Mouse (Mus musculus): ENCODE data around the gene Sarm1. TPM values are rescaled to one million over a fixed set of nuclear protein-coding genes. Genes with fewer than 3 reads are reported as not detected.

Gene Sarm1
- polyA plus RNA-seq, 1 experiment from 2014 or later, result 34.9 TPM

DNA sequence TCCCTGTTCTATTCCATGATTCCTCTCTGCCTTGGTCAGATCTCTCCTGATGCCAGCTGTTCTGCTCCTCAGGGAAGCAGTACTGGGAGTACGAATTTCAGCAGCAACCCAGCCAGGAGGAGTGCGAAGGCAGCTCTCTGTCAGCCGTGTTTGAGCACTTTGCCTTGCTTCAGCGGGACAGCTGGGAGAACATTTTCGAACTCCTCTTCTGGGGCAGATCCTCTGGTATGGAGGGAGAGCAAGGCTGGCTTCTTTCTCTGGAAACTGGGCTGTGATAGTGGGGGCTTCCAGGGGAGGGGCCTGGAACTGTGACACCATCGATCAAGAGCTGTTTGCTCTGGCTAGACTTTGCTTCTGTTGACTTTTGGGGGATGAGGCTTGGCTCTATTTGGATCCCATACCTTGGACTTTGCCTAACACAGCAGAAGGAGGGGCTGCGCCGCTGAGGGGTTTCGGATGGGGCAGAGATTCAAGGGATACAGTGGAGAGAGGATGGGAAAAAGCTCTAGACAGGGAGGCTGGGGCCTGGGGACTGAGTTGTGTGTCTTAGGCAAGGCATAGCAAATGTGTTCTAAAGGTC, 3.2 kb upstream of the Sarm1 start:
- H3K4me3 ChIP-seq (ENCODE audit: low read depth, low read length), result no peak overlapping the region
- peaks cover 7% of the 10 kb centered on the region for H3K36me3 ChIP-seq (ENCODE audit: control insufficient read depth, insufficient read depth, low read length)
- H3K27ac ChIP-seq (ENCODE audit: low read depth, low read length), result no peak overlapping the region
- 73% methylated on average over 9 of the region's 9 CpGs for WGBS
- no peak for ATAC-seq
- no peak for DNase-seq (ENCODE audit: low spot score)
- H3K9ac ChIP-seq (ENCODE audit: low read length), result no peak overlapping the region
- H3K27me3 ChIP-seq (replicated peaks; ENCODE audit: control insufficient read depth, insufficient read depth, low read length), result no peaks in the 10 kb centered on the region
- H3K9me3 ChIP-seq (replicated peaks; ENCODE audit: control insufficient read depth, low read length), result no peaks in the 10 kb centered on the region
- H3K4me2 ChIP-seq (ENCODE audit: low read length), result no peak overlapping the region
- peaks cover 10% of the 10 kb centered on the region for H3K4me1 ChIP-seq (ENCODE audit: control insufficient read depth, insufficient read depth, low read length)

DNA sequence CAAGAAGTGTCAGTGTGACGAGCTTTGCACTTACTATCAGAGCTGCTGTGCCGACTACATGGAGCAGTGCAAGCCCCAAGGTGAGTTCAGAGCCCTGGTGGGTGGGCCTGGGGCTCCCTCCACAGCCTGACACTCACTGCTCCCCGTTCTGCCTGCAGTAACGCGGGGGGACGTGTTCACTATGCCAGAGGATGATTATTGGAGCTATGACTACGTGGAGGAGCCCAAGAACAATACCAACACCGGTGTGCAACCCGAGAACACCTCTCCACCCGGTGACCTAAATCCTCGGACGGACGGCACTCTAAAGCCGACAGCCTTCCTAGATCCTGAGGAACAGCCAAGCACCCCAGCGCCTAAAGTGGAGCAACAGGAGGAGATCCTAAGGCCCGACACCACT, 2.0 kb upstream of the Sarm1 start:
- Histone ChIP-seq H3K4me1 (ENCODE audit: control insufficient read depth, insufficient read depth, low read length) (peaks cover 12% of the 10 kb centered on the region), H3K9ac (ENCODE audit: low read length) (no peak overlapping the region), H3K9me3 (replicated peaks; ENCODE audit: control insufficient read depth, low read length) (no peaks in the 10 kb centered on the region), H3K27me3 (replicated peaks; ENCODE audit: control insufficient read depth, insufficient read depth, low read length) (no peaks in the 10 kb centered on the region), H3K36me3 (ENCODE audit: control insufficient read depth, insufficient read depth, low read length) (no peaks in the 10 kb centered on the region), H3K4me3 (ENCODE audit: low read depth, low read length) (no peak overlapping the region), H3K27ac (ENCODE audit: low read depth, low read length) (no peak overlapping the region), H3K4me2 (ENCODE audit: low read length) (no peak overlapping the region)
- DNase-seq (ENCODE audit: low spot score) (no peak), ATAC-seq (no peak)
- WGBS, result 51% methylated on average over 16 of the region's 16 CpGs

GRCm38 (mm10) chr11:78499004-78499403, 1.4 kb upstream of the Sarm1 start, which contains the start of gene Vtn:
Gene Vtn, plus strand, starts transcription at chr11:78499091.
- ATAC-seq (no peak), DNase-seq (ENCODE audit: low spot score) (no peak)
- Histone ChIP-seq H3K36me3 (ENCODE audit: control insufficient read depth, insufficient read depth, low read length) (no peaks in the 10 kb centered on the region), H3K9me3 (replicated peaks; ENCODE audit: control insufficient read depth, low read length) (no peaks in the 10 kb centered on the region), H3K4me1 (ENCODE audit: control insufficient read depth, insufficient read depth, low read length) (peaks cover 12% of the 10 kb centered on the region), H3K4me3 (ENCODE audit: low read depth, low read length) (peak within 1 kb of the TSS; percentile 87), H3K27me3 (replicated peaks; ENCODE audit: control insufficient read depth, insufficient read depth, low read length) (no peaks in the 10 kb centered on the region), H3K9ac (ENCODE audit: low read length) (peak within 1 kb of the TSS; percentile 92), H3K27ac (ENCODE audit: low read depth, low read length) (peak within 1 kb of the TSS; percentile 91), H3K4me2 (ENCODE audit: low read length) (peak within 1 kb of the TSS; percentile 82)
- WGBS, result 69% methylated on average over 7 of the region's 7 CpGs

- H3K36me3 ChIP-seq (ENCODE audit: control insufficient read depth, insufficient read depth, low read length), result no peaks in the 10 kb centered on the region
- DNase-seq (ENCODE audit: low spot score) (no peak), ATAC-seq (peak; percentile 75)
- no peaks in the 10 kb centered on the region for H3K27me3 ChIP-seq (replicated peaks; ENCODE audit: control insufficient read depth, insufficient read depth, low read length)
- H3K4me1 ChIP-seq (ENCODE audit: control insufficient read depth, insufficient read depth, low read length), result peaks cover 12% of the 10 kb centered on the region
- peak overlapping the region; percentile 82 for H3K4me2 ChIP-seq (ENCODE audit: low read length)
- peak overlapping the region; percentile 92 for H3K9ac ChIP-seq (ENCODE audit: low read length)
- H3K27ac ChIP-seq (ENCODE audit: low read depth, low read length), result peak overlapping the region; percentile 91
- peak overlapping the region; percentile 87 for H3K4me3 ChIP-seq (ENCODE audit: low read depth, low read length)
- no peaks in the 10 kb centered on the region for H3K9me3 ChIP-seq (replicated peaks; ENCODE audit: control insufficient read depth, low read length)
- under 1% methylated on average over 44 of the region's 44 CpGs for WGBS
These were observed 448 bp downstream of the Sarm1 start for GRCm38 (mm10) chr11:78497071-78497541.

- Histone ChIP-seq H3K27ac (ENCODE audit: low read depth, low read length) (no peak overlapping the region), H3K4me1 (ENCODE audit: control insufficient read depth, insufficient read depth, low read length) (peaks cover 15% of the 10 kb centered on the region), H3K36me3 (ENCODE audit: control insufficient read depth, insufficient read depth, low read length) (no peaks in the 10 kb centered on the region), H3K4me3 (ENCODE audit: low read depth, low read length) (peak overlapping the region; percentile 87), H3K27me3 (replicated peaks; ENCODE audit: control insufficient read depth, insufficient read depth, low read length) (no peaks in the 10 kb centered on the region; the same call in 1 of the 2 replicates), H3K4me2 (ENCODE audit: low read length) (peak overlapping the region; percentile 82), H3K9me3 (replicated peaks; ENCODE audit: control insufficient read depth, low read length) (no peaks in the 10 kb centered on the region), H3K9ac (ENCODE audit: low read length) (peak overlapping the region; percentile 92; the same call in 1 of the 2 replicates)
- WGBS, result 7% methylated on average over 6 of the region's 6 CpGs
- DNase-seq (ENCODE audit: low spot score) (peak; percentile 28), ATAC-seq (no peak)
These were observed 1.6 kb downstream of the Sarm1 start for GRCm38 (mm10) chr11:78495904-78496303.

GRCm38 (mm10) chr11:78490781-78491241, 6.7 kb downstream of the Sarm1 start:
- no peak overlapping the region for H3K27ac ChIP-seq (ENCODE audit: low read depth, low read length)
- ATAC-seq, result peak; percentile 75
- peaks cover 5% of the 10 kb centered on the region; the same call in 1 of the 2 replicates for H3K27me3 ChIP-seq (replicated peaks; ENCODE audit: control insufficient read depth, insufficient read depth, low read length)

DNA sequence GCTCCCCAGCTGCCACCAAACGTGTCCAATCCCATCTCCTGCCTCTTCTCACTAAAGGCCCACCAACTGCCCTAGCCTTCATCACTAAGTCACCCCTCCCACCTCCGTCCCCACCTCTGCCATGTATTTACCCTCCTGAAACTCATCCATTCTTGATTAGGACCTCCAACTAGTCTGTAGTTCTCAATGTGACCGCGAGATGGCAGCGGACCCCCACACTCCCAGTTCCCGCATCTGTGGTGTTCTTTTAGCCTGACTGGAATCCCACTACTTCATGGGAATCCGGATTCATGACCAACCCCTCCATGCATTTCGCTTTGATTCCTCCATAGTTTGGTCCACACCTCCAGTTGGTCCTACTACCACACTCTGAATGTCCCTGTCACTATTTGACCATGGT, 9.4 kb downstream of the Sarm1 start:
- Histone ChIP-seq H3K36me3 (ENCODE audit: control insufficient read depth, insufficient read depth, low read length) (peaks cover 37% of the 10 kb centered on the region), H3K27me3 (replicated peaks; ENCODE audit: control insufficient read depth, insufficient read depth, low read length) (peaks cover 5% of the 10 kb centered on the region; the same call in 1 of the 2 replicates), H3K9me3 (replicated peaks; ENCODE audit: control insufficient read depth, low read length) (no peaks in the 10 kb centered on the region), H3K27ac (ENCODE audit: low read depth, low read length) (no peak overlapping the region), H3K4me3 (ENCODE audit: low read depth, low read length) (no peak overlapping the region), H3K4me2 (ENCODE audit: low read length) (no peak overlapping the region), H3K4me1 (ENCODE audit: control insufficient read depth, insufficient read depth, low read length) (peaks cover 10% of the 10 kb centered on the region), H3K9ac (ENCODE audit: low read length) (no peak overlapping the region)
- 3% methylated on average over 8 of the region's 8 CpGs for WGBS
- peak; percentile 32; the same call in 1 of the 2 replicates for ATAC-seq
- peak; percentile 85 for DNase-seq (ENCODE audit: low spot score)

More at GRCm38 (mm10) chr11:78490781-78491241, 6.7 kb downstream of the Sarm1 start:
- 11% methylated on average over 48 of the region's 48 CpGs for WGBS
- Histone ChIP-seq H3K4me1 (ENCODE audit: control insufficient read depth, insufficient read depth, low read length) (peaks cover 12% of the 10 kb centered on the region), H3K9ac (ENCODE audit: low read length) (peak overlapping the region; percentile 43; the same call in 1 of the 2 replicates), H3K36me3 (ENCODE audit: control insufficient read depth, insufficient read depth, low read length) (peaks cover 22% of the 10 kb centered on the region), H3K9me3 (replicated peaks; ENCODE audit: control insufficient read depth, low read length) (no peaks in the 10 kb centered on the region), H3K4me2 (ENCODE audit: low read length) (peak overlapping the region; percentile 50), H3K4me3 (ENCODE audit: low read depth, low read length) (peak overlapping the region; percentile 27)
- peak; percentile 73 for DNase-seq (ENCODE audit: low spot score)

DNA sequence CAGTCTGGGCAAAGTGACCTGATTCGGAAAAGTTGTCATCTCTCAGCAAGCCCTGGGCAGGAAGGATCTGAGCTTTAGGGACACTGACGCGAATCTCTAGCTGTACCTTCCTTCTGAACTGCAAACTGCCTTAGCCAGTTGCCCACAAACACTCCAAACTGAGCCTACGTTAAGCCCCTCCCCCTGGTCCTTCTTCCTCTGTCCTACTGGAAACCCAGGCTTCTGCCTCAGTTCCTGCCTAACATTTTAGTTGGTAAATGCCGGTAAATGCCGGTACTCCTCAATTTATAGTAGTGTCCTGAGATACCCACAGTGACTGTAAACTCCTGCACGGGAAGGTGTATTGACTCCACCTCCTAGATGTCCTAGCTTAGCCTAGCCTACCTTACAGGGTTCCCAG, 13.9 kb downstream of the Sarm1 start:
- no peaks in the 10 kb centered on the region for H3K9me3 ChIP-seq (replicated peaks; ENCODE audit: control insufficient read depth, low read length)
- WGBS, result 61% methylated on average over 7 of the region's 7 CpGs
- no peak overlapping the region for H3K9ac ChIP-seq (ENCODE audit: low read length)
- 0 out of 2 replicates have a peak, but pooled peaks cover 2% of the 10 kb centered on the region for H3K27me3 ChIP-seq (replicated peaks; ENCODE audit: control insufficient read depth, insufficient read depth, low read length)
- ATAC-seq (no peak), DNase-seq (ENCODE audit: low spot score) (no peak)
- no peak overlapping the region for H3K4me3 ChIP-seq (ENCODE audit: low read depth, low read length)
- no peak overlapping the region for H3K27ac ChIP-seq (ENCODE audit: low read depth, low read length)
- no peaks in the 10 kb centered on the region for H3K4me1 ChIP-seq (ENCODE audit: control insufficient read depth, insufficient read depth, low read length)
- no peak overlapping the region for H3K4me2 ChIP-seq (ENCODE audit: low read length)
- peaks cover 69% of the 10 kb centered on the region for H3K36me3 ChIP-seq (ENCODE audit: control insufficient read depth, insufficient read depth, low read length)

- Histone ChIP-seq H3K4me3 (ENCODE audit: low read depth, low read length) (no peak overlapping the region), H3K4me2 (ENCODE audit: low read length) (no peak overlapping the region), H3K27ac (ENCODE audit: low read depth, low read length) (no peak overlapping the region), H3K9me3 (replicated peaks; ENCODE audit: control insufficient read depth, low read length) (no peaks in the 10 kb centered on the region), H3K27me3 (replicated peaks; ENCODE audit: control insufficient read depth, insufficient read depth, low read length) (no peaks in the 10 kb centered on the region), H3K36me3 (ENCODE audit: control insufficient read depth, insufficient read depth, low read length) (peaks cover 31% of the 10 kb centered on the region), H3K4me1 (ENCODE audit: control insufficient read depth, insufficient read depth, low read length) (no peaks in the 10 kb centered on the region), H3K9ac (ENCODE audit: low read length) (no peak overlapping the region)
- DNase-seq (ENCODE audit: low spot score), result no peak
- ATAC-seq, result no peak
- WGBS, result 88% methylated on average over 3 of the region's 3 CpGs
These were observed 22.3 kb downstream of the Sarm1 start for GRCm38 (mm10) chr11:78475289-78475688.
